Mouse (Mus musculus) erythroblast, embryonic 14.5 days (primary cell): Measurements from ENCODE around the gene Nid1.

ENCODE experiments used
- GATA1 ChIP-seq: IDR thresholded peaks from 2 replicates; pipeline ENCODE4 v1.6.1; 2012; ENCODE audit warnings: low read length, inconsistent platforms, mixed read lengths
- TAL1 ChIP-seq: IDR thresholded peaks from 3 replicates; pipeline ENCODE4 v1.6.1; 2012; ENCODE audit warnings: low read length, inconsistent platforms, mixed read lengths

GRCm38 (mm10) chr13:13552020-13552419, 114.7 kb downstream of the Nid1 start:
- no peak for TF ChIP-seq GATA1
- TF ChIP-seq TAL1 = no peak
